ENCODE assay signal across 12 mouse cellular contexts in genomic region chr17:93140003-93140402, GRCm38 (mm10). TPM values are rescaled to one million over a fixed set of nuclear protein-coding genes. Genes with fewer than 3 reads are reported as not detected.
A peak's percentile ranks its signal among the peaks of the same experiment; 100 is the strongest.
DNase-seq lines count a peak whose midpoint lies in the region; ATAC-seq and TF ChIP-seq lines count a peak whose summit lies in the region.
"Had no signal": no experiment of that assay in that cellular context is flagged by ENCODE, and none has a peak within 500 bp of the region (broad histone marks: within the 10 kb centered on the region; RNA-seq: fewer than 3 reads in every experiment).

No protein-coding gene starts in this region.

- intact Hi-C loops in left cerebral cortex, postnatal 14 days (cut with DNase I), result no loop called here

- peak; percentile 34 for TF ChIP-seq RAD21 in MEL (IDR thresholded peaks at IDR 0.05; ENCODE audit: low read depth, low read length)

- TF ChIP-seq POLR2A in MEL (IDR thresholded peaks at IDR 0.05; ENCODE audit: control insufficient read depth in 1 of 2, insufficient read depth in 1 of 2, low read depth in 1 of 2, low read length in 2 of 2, poor library complexity in 1 of 2), result no peak

- H3K9ac ChIP-seq in lung, embryonic 14.5 days, result no peak overlapping the region
- H3K9ac ChIP-seq in MEL (ENCODE audit: control insufficient read depth, low read depth, low read length, poor library complexity, severe bottlenecking), result no peak overlapping the region

- H3K36me3 ChIP-seq in lung, embryonic 14.5 days (ENCODE audit: insufficient read depth), result no peaks in the 10 kb centered on the region
- no peaks in the 10 kb centered on the region for H3K36me3 ChIP-seq in MEL (ENCODE audit: control insufficient read depth in 1 of 2, insufficient read depth in 2 of 2, low read length in 2 of 2)

- no peaks in the 10 kb centered on the region for H3K27me3 ChIP-seq in lung, embryonic 14.5 days (ENCODE audit: insufficient read depth, low read length)
- no peaks in the 10 kb centered on the region for H3K27me3 ChIP-seq in MEL (ENCODE audit: control insufficient read depth in 1 of 2, insufficient read depth in 2 of 2, low read length in 2 of 2)

- H3K9me3 ChIP-seq in lung, embryonic 14.5 days (ENCODE audit: low read depth, low read length), result no peaks in the 10 kb centered on the region
- no peaks in the 10 kb centered on the region for H3K9me3 ChIP-seq in MEL (replicated peaks; ENCODE audit: insufficient read depth, low read length)

- H3K27ac ChIP-seq in lung, embryonic 14.5 days (ENCODE audit: low read depth), result no peak overlapping the region
- no peak overlapping the region for H3K27ac ChIP-seq in MEL (ENCODE audit: control insufficient read depth, low read depth, low read length)

- ATAC-seq in frontal cortex, adult (ENCODE audit: low TSS enrichment), result peak; percentile 88
- ATAC-seq in lung, embryonic 14.5 days (ENCODE audit: insufficient read depth), result no peak
- no peak for ATAC-seq in megakaryocyte, adult 5-6 weeks (ENCODE audit: poor library complexity, severe bottlenecking)

- no peak overlapping the region for H3K4me3 ChIP-seq in lung, embryonic 14.5 days (ENCODE audit: low read depth, low read length)
- H3K4me3 ChIP-seq in MEL (ENCODE audit: control insufficient read depth in 1 of 2, insufficient read depth in 1 of 2, low read depth in 2 of 2, low read length in 2 of 2), result no peak overlapping the region; a peak in 1 of 4 replicates
- H3K4me3 ChIP-seq: erythroblast, embryonic 14.5 days had no signal

- H3K4me1 ChIP-seq in lung, embryonic 14.5 days (ENCODE audit: insufficient read depth), result no peaks in the 10 kb centered on the region
- H3K4me1 ChIP-seq in MEL (ENCODE audit: control insufficient read depth in 1 of 2, insufficient read depth in 2 of 2, low read length in 2 of 2), result no peaks in the 10 kb centered on the region

- no peak for TF ChIP-seq EP300 in MEL (IDR thresholded peaks at IDR 0.05; ENCODE audit: low read depth in 1 of 2, low read length in 2 of 2)

- WGBS in lung, embryonic 14.5 days, result 45% methylated on average over 1 of the region's 1 CpGs

- no peaks in the 10 kb centered on the region for H3K79me2 ChIP-seq in MEL (ENCODE audit: control insufficient read depth, insufficient read depth, low read length, poor library complexity)

- TF ChIP-seq CTCF in lung, embryonic 14.5 days (IDR thresholded peaks at IDR 0.05; ENCODE audit: low read depth), result peak; percentile 21; the same call in 1 of the 2 replicates
- TF ChIP-seq CTCF in MEL (IDR thresholded peaks at IDR 0.05 in 2 of 3, conservative IDR thresholded peaks at IDR 0.05 in 1 of 3; ENCODE audit: control insufficient read depth in 1 of 3, insufficient read depth in 1 of 3, low read depth in 2 of 3, low read length in 3 of 3, poor library complexity in 1 of 3, severe bottlenecking in 1 of 3), result peak in 2 of 3 experiments; percentile 51 to 59; a peak in 4 of 6 replicates

- no peak for DNase-seq in frontal cortex, postnatal 25 days (ENCODE audit: low spot score in 2 of 2)
- no peak for DNase-seq in lung, embryonic 14.5 days
- DNase-seq in lung, postnatal 25 days (ENCODE audit: low spot score), result no peak
- peak; percentile 30 for DNase-seq in MEL (ENCODE audit: low read depth, low spot score)
- DNase-seq in left cerebral cortex, postnatal 14 days (ENCODE audit: low spot score in 2 of 2), result peak; percentile 37 to 40
- DNase-seq: gastrocnemius, postnatal 25 days; lung, postnatal 14 days had no signal

- H3K4me2 ChIP-seq in lung, embryonic 14.5 days, result no peak overlapping the region

TF ChIP-seq in MEL, 35 proteins besides CTCF, POLR2A, EP300 and RAD21:
- TF ChIP-seq TCF12 (IDR thresholded peaks at IDR 0.05; ENCODE audit: low read depth, low read length), result no peak
- peak; percentile 24; the same call in 1 of the 2 replicates for TF ChIP-seq ZC3H11A (IDR thresholded peaks at IDR 0.05; ENCODE audit: low read depth, low read length)
- TF ChIP-seq SMC3 (IDR thresholded peaks at IDR 0.05; ENCODE audit: low read depth, low read length), result peak; percentile 68

RNA-seq across cellular contexts. Expression of gene Adcyap1, which starts 58.8 kb away (rescaled TPM):
- polyA plus RNA-seq in lung, embryonic 14.5 days (2014; fragmentation: Nextera tagmentation; extraction: Ambion mirVana), result not detected in 2 replicates
- total RNA-seq in MEL (2012; rRNA removed), result not detected in 2 replicates
- polyA plus RNA-seq in MEL (2012; ENCODE audit: insufficient read depth in 1 of 2, insufficient read length in 2 of 2, low read depth in 1 of 2, low replicate concordance in 2 of 2, missing spikeins in 1 of 2), result not detected
- total RNA-seq in left cerebral cortex, postnatal 14 days (2021), result 10 to 100 TPM; 36.6 to 41.5 TPM
- not detected in 2 replicates for total RNA-seq in megakaryocyte, adult 5-6 weeks (2015)
- total RNA-seq in megakaryocyte, adult 5-6 weeks (2017), result not detected in 2 replicates
- total RNA-seq: gastrocnemius, postnatal 25 days; liver, adult 2 months had no signal
- polyA plus RNA-seq: erythroblast, embryonic 14.5 days; heart, embryonic 16.5 days; liver, adult 2 months had no signal

Comparison
In these comparisons a context has a peak if more than half of its experiments do, and no peak if none do; other contexts are left out.
1. DNase-seq: peak in MEL (single experiment) and left cerebral cortex, postnatal 14 days (2 of 2); none in frontal cortex, postnatal 25 days (0 of 2), lung, embryonic 14.5 days (single experiment) and lung, postnatal 25 days (single experiment).
2. RNA of gene Adcyap1, which starts 58.8 kb away (total RNA-seq): 36.6 to 41.5 TPM in left cerebral cortex, postnatal 14 days; not detected in MEL and not detected in megakaryocyte, adult 5-6 weeks; every median in the first group is over 10 times any median in the second.